Mouse (Mus musculus) G1E (cell line): ENCODE results near the gene Aqp9. TPM values are rescaled to one million over a fixed set of nuclear protein-coding genes. Genes with fewer than 3 reads are reported as not detected.

Experiments used
- ATAC-seq: 2 replicates; pipeline ENCODE4 v1.8.0; 2016; ENCODE audit warnings: mild to moderate bottlenecking; ENCODE audit not compliant: insufficient number of reproducible peaks, poor library complexity, low FRiP score, severe bottlenecking; ENCODE audit errors: extremely low read depth
- DNase-seq: peaks from one replicate; pipeline ENCODE4 v3.0.0; 2012; ENCODE audit warnings: low spot score
- H3K27me3 ChIP-seq: 2 replicates; pipeline ENCODE4 v1.6.1; 2012; ENCODE audit warnings: mild to moderate bottlenecking, low read length, inconsistent platforms; ENCODE audit not compliant: insufficient read depth
- H3K36me3 ChIP-seq: replicated peaks from 2 replicates; pipeline ENCODE3; 2012; ENCODE audit warnings: mild to moderate bottlenecking, inconsistent platforms
- H3K4me1 ChIP-seq: 2 replicates; pipeline ENCODE4 v1.6.1; 2012; ENCODE audit warnings: low read depth, low read length, inconsistent platforms, mixed read lengths; ENCODE audit not compliant: insufficient read depth
- H3K4me3 ChIP-seq: 2 replicates; pipeline ENCODE4 v1.5.1; 2012; ENCODE audit warnings: low read depth, mild to moderate bottlenecking, inconsistent platforms, low read length, moderate library complexity, mixed read lengths
- H3K9me3 ChIP-seq: replicated peaks from 2 replicates; pipeline ENCODE4 v1.6.1; 2012; ENCODE audit warnings: inconsistent platforms
- CTCF ChIP-seq: IDR thresholded peaks from 2 replicates; pipeline ENCODE4 v1.5.1; 2012; ENCODE audit warnings: low read depth, low read length, inconsistent platforms, mixed read lengths
- GATA1 ChIP-seq: IDR thresholded peaks from 2 replicates; pipeline ENCODE4 v1.6.1; 2012; ENCODE audit warnings: borderline replicate concordance, low read length, inconsistent platforms, mixed read lengths
- GATA2 ChIP-seq: IDR thresholded peaks from 2 replicates; pipeline ENCODE4 v1.6.1; 2012; ENCODE audit warnings: low read depth, low read length, inconsistent platforms, borderline replicate concordance
- POLR2AphosphoS5 ChIP-seq: IDR thresholded peaks from 2 replicates; pipeline ENCODE4 v1.6.1; 2012; ENCODE audit warnings: low read depth, low read length, inconsistent platforms; ENCODE audit not compliant: insufficient replicate concordance
- TAL1 ChIP-seq: conservative IDR thresholded peaks from 2 replicates; pipeline ENCODE4 v1.6.1; 2012; ENCODE audit warnings: low read depth, low read length, inconsistent platforms, mixed read lengths
- polyA plus RNA-seq: library from polyadenylated mRNA; stranded (reverse); fragments of >175 nt; gene quantifications from 2 replicates; pipeline ENCODE4 v1.2.3, GENCODE M21; 2012
- total RNA-seq, 2 experiments: library from RNA; stranded (forward) in 1 of 2; stranded (reverse) in 1 of 2; fragments of 200-1000 nt in 1 of 2; fragments of >200 nt in 1 of 2; fragmentation: Nextera tagmentation in 1 of 2; gene quantifications; 2 replicates each; pipeline ENCODE4 v1.2.3; 2014 to 2017

The Aqp9 gene
- total and polyA plus RNA-seq, 3 experiments, result 0.05 to 4.9 (median 2.2) TPM

DNA sequence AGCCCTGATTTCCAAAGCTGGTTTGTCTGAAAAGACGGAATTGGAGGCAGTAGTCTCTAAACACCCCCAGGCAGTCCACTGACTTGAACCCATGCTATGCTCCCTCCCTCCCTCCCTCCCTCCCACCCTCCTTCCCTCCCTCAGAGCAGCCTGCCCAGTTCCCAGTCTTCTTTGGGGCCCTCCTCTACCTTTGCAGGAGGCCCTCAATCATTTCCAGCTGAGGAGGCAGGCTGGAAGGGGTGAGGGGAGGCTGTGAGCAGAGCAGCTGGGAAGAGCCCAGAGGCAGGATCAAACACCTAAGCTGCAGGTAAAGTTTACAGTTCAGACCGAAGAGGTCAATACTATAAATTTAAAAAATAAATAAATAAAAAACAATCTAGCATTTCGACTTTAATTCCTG is 4.1 kb downstream of the Aqp9 start:
- DNase-seq (no peak), ATAC-seq (no peak)
- TF ChIP-seq TAL1 (no peak), GATA1 (no peak)
- Histone ChIP-seq H3K36me3 (no peaks in the 10 kb centered on the region), H3K4me3 (no peak overlapping the region), H3K27me3 (no peaks in the 10 kb centered on the region), H3K9me3 (no peaks in the 10 kb centered on the region), H3K4me1 (peaks cover 76% of the 10 kb centered on the region)

DNA sequence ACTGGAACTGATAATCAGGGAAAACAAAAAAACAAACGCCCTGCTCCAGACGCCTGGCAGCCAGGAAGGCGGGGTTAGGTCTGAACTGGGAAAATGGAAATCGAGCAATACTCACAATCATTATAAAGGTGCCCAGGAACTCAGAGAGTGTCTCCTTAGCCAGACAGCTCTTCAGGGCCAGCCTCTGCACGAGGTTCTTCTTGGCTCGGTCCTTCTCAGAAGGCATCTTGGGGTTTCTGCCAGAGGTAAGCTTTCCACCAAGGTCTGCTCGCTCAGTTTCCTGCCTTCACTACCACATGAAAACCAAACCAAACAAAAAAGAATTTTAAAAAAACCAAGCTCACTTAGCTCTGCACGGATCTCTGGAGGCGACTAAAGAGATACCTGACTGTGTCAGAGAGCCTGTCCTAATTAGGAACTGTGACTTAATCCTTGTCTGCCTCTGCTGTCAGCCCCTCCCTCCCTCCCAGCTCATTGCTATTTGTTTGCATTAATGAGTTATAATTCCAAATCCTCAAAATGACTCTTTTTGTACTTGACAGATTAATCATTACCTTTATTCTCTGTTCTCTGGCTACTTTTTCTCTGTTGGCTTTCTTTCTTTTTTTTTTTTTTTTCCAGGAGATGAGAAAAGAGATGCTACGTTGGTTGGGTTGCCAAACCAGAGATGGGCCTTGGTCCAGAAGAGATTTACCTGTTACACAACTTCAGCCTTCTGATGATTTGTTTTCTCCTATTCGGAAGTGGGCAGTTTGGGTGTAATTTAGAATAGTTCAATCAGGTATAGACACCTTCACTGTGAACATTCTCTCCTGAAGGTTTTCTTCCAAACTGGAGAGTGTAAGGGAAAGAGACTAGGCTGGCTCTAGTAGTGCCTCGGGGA is 5.4 kb downstream of the Aqp9 start:
- Histone ChIP-seq H3K4me3 (no peak overlapping the region), H3K4me1 (peaks cover 82% of the 10 kb centered on the region), H3K36me3 (no peaks in the 10 kb centered on the region), H3K27me3 (no peaks in the 10 kb centered on the region), H3K9me3 (no peaks in the 10 kb centered on the region)
- no peak for TF ChIP-seq GATA2
- no peak for TF ChIP-seq CTCF
- no peak for TF ChIP-seq GATA1
- TF ChIP-seq TAL1, result no peak
- TF ChIP-seq POLR2AphosphoS5, result no peak
- DNase-seq (no peak), ATAC-seq (no peak)

DNA sequence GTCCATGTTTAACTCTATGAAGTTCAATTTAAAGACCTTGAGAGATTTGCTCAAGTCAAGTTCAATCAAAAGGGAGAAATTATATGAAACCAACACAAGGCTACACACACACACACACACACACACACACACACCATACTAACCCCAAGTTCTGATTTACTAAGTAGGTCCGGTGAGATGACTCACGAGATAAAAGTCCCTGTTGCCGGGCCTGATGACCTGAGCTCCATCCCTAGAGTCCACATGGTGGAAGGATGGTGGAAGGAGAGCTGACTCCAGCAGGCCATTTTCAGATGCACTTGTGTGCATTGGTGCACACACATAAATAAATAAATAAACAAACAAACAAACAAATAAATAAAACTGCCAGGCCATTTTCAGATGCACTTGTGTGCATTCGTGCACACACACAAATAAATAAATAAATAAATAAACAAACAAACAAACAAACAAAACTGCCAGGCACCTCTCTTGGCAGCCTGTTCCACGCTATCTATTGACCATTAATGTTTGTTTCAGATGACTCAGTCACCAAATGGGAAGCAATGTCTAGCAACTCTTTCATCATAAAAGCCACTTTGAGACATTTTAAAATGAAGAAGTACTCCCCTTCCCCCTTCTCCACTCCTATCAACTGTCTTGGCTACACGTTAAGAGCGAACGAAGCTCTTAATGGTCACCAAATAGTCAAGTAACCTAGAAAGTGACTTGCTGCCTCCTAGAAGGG is 6.2 kb downstream of the Aqp9 start:
- Histone ChIP-seq H3K27me3 (no peaks in the 10 kb centered on the region), H3K4me3 (no peak overlapping the region), H3K36me3 (no peaks in the 10 kb centered on the region), H3K9me3 (no peaks in the 10 kb centered on the region), H3K4me1 (peaks cover 83% of the 10 kb centered on the region)
- ATAC-seq (no peak), DNase-seq (no peak)
- no peak for TF ChIP-seq CTCF
- TF ChIP-seq TAL1, result no peak
- TF ChIP-seq GATA1, result no peak
- no peak for TF ChIP-seq POLR2AphosphoS5
- no peak for TF ChIP-seq GATA2

DNA sequence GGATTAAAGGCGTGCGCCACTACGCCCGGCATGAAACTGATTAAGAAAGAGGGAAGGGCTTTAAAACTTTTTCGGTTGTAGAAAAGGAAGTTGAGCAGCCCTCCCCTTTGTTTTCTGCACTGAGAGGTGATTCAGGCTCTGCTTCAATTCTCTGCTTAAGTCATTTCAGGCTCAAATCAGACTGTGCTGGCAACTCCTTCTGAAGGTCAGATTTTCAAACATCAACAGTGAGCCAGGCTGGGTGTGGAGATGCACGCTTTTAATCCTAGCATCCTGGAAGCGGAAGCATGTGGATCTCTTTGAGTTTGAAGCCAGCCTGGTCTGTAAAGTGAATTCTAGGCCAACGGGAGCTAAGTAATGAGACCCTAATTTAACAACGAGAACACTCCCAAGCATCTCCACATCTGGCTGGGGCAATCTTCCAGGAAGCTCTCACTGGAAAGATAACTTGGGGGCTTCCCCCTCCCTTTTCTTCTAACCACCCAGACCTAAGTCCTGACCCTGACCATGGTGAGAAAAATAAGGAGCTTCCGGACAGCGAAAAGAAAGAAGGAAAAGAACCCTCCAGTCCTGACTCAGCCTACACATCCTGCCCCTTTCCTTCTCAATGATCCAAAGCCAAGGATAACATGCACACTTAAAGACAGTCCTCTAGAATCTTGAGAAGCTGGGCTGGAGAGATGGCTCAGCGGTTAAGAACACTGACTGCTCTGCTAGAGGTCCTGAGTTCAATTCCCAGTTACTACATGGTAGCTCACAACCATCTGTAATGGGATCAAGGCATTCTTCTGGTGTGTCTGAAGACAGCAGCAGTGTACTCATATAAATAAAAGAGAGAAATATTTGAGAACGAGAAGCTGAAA is 7.4 kb downstream of the Aqp9 start:
- no peak for ATAC-seq

DNA sequence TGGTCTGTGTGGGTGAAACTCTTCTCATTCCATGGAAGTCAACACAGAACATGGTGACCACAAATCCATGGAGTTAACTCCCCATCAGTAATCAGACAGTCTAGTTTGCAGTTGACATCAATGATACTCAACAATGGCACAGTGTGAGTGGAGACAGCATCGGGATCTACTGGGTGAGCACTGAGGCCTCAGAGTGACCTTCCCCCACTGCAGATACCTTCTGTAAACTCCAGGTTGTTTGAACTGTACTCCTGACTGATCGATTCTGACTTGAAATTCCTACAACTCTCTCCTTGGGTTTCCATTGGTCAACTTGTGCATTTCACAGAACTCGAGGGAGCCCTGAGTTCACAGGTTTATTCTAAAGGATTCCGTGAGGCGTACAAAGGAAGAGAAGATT is 8.8 kb downstream of the Aqp9 start:
- Histone ChIP-seq H3K27me3 (no peaks in the 10 kb centered on the region), H3K36me3 (no peaks in the 10 kb centered on the region), H3K4me1 (peaks cover 76% of the 10 kb centered on the region), H3K9me3 (no peaks in the 10 kb centered on the region), H3K4me3 (no peak overlapping the region)
- DNase-seq, result no peak
- TF ChIP-seq CTCF, result no peak
- no peak for ATAC-seq

More for the DNA sequence above, 7.4 kb downstream of the Aqp9 start:
- peaks cover 83% of the 10 kb centered on the region for H3K4me1 ChIP-seq
- no peaks in the 10 kb centered on the region for H3K36me3 ChIP-seq
- no peaks in the 10 kb centered on the region for H3K27me3 ChIP-seq
- no peak for DNase-seq
- H3K4me3 ChIP-seq, result no peak overlapping the region
- TF ChIP-seq GATA2 (no peak), POLR2AphosphoS5 (no peak), TAL1 (no peak), CTCF (no peak), GATA1 (no peak)
- no peaks in the 10 kb centered on the region for H3K9me3 ChIP-seq

DNA sequence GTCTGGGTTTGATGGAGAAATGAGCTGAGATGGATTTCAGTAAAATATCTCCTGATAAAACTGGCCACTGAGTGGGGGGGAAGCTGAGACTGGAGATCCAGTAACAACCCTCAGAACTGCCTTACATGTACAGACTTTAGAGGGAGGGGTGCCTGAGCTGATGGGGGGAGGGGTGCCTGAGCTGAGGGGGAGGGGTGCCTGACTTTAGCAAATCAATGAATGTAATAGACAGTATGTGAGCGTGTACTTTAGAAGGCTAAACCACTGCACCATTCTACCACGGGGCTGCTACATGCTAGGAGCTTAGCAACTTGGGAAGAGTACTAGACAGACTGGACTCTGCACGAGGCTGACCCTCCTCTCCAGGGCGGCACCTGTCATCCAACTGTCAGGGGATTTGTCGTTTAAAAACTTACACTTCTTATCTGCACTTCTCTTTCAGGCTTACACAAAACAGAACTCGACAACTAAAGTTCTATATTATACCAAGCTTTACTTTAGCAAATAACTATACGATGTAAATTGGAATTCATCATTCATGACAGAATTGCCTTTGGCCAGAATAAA is 9.3 kb downstream of the Aqp9 start:
- peaks cover 75% of the 10 kb centered on the region for H3K4me1 ChIP-seq
- DNase-seq (no peak), ATAC-seq (no peak)
- H3K4me3 ChIP-seq, result no peak overlapping the region
- no peaks in the 10 kb centered on the region for H3K27me3 ChIP-seq
- TF ChIP-seq CTCF (no peak), GATA2 (no peak), TAL1 (no peak), POLR2AphosphoS5 (no peak), GATA1 (no peak)
- no peaks in the 10 kb centered on the region for H3K36me3 ChIP-seq
- H3K9me3 ChIP-seq, result no peaks in the 10 kb centered on the region
